Mouse (Mus musculus): ENCODE data around the gene Slc9a6. TPM values are rescaled to one million over a fixed set of nuclear protein-coding genes. Genes with fewer than 3 reads are reported as not detected.

Slc9a6 gene
- polyA plus RNA-seq, 1 experiment from 2014 or later = 16.6 TPM

DNA sequence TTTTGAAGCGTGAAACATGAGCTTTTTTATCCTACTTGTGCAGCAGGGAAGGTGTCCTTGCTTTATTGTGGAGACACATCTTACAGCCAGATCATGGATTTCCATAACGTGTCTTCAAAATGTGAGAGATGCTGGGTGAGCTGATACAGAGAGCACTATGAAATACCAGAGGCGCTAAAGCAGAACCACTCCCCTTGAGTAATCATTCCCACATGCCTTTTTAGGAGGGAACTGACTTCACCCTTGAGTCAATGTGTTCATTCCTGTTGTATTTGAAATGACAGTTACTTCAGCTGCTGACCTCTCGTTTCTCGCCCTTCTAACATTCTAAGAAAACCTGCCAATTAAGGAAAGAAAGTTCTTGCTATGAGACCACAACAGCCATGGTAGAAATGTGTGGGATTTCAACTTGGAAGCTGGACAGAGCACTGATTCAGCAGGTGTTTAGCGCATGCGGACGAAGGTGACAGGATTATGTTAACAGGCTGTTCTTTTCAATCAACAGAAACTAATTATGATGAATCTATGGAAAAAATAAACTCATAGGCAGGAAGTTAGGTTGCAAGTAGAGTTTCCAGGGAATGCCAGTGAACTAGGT, 94.5 kb downstream of the Slc9a6 start:
- Histone ChIP-seq H3K9me3 (replicated peaks; ENCODE audit: control insufficient read depth, low read length) (no peaks in the 10 kb centered on the region), H3K9ac (ENCODE audit: low read length) (no peak overlapping the region), H3K27ac (ENCODE audit: low read length) (no peak overlapping the region), H3K4me3 (replicated peaks; ENCODE audit: low read length) (no peak overlapping the region), H3K4me1 (ENCODE audit: control insufficient read depth, insufficient read depth, low read length) (no peaks in the 10 kb centered on the region), H3K36me3 (ENCODE audit: control insufficient read depth, insufficient read depth, low read length) (no peaks in the 10 kb centered on the region), H3K4me2 (ENCODE audit: low read depth, low read length) (no peak overlapping the region), H3K27me3 (ENCODE audit: control insufficient read depth, insufficient read depth, low read length) (no peaks in the 10 kb centered on the region)
- WGBS = 60% methylated on average over 8 of the region's 8 CpGs
- no peak for ATAC-seq (ENCODE audit: insufficient read depth, low FRiP score)

DNA sequence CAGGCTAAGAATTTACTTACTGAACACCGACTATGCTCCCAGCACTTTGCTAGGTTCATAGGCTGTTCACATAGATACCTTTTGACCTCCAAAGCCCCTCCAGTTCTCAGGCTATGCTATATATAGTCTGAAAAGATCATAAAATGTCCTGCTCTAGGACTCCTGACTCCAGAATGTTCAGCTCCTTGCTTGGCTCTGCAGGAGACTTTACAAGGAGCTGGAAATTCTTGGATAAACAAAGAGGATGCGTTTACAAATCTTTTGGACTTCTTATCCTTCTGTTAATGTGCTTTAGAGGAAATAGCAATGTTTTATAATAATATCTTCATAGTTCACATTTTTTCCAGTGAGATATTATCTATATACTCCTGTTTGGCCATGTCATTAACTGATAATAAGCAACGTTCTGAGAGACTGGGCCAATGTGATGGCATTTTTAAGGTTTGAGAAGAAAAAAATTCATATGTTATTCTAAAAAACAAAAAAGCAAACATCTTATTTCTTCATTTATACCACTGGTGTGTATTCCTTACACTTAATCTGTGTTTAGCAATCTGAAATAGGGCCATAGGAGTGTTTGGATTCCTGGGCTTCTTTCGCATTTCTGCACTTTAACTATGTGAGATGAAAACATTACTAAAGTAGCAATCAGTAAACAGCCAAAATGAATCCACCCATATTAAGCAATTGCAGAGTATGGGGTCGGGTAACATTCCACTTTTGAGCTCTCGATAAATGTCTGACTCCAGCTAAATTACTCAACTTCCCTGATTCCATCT, 99.2 kb downstream of the Slc9a6 start:
- H3K27me3 ChIP-seq (ENCODE audit: control insufficient read depth, insufficient read depth, low read length) = no peaks in the 10 kb centered on the region
- no peak overlapping the region for H3K27ac ChIP-seq (ENCODE audit: low read length)
- no peak overlapping the region for H3K9ac ChIP-seq (ENCODE audit: low read length)
- H3K9me3 ChIP-seq (replicated peaks; ENCODE audit: control insufficient read depth, low read length) = no peaks in the 10 kb centered on the region
- no peak for ATAC-seq (ENCODE audit: insufficient read depth, low FRiP score)
- no peak overlapping the region for H3K4me2 ChIP-seq (ENCODE audit: low read depth, low read length)
- no peaks in the 10 kb centered on the region for H3K36me3 ChIP-seq (ENCODE audit: control insufficient read depth, insufficient read depth, low read length)
- H3K4me3 ChIP-seq (replicated peaks; ENCODE audit: low read length) = no peak overlapping the region
- 62% methylated on average over 6 of the region's 6 CpGs for WGBS
- H3K4me1 ChIP-seq (ENCODE audit: control insufficient read depth, insufficient read depth, low read length) = no peaks in the 10 kb centered on the region

DNA sequence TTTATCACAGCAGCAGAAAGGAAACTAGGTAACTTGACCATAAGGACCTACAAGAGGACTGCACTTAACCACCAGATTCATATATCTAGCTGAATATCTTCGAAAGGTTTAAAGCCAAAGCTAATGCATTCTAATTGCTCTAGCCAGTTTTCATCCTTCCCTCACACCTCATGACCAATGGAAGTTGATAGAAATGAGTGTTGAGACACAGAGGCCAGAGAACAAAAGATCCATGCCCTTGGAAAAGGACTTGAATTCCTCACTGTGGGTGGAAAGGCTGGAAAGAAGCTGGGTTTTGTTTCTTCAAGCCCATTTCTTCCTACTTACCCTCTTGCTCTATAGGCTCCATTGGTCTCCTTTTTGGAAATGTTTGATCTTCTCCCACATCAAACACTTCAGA, 101.0 kb downstream of the Slc9a6 start:
- 92% methylated on average over 1 of the region's 1 CpGs for WGBS

DNA sequence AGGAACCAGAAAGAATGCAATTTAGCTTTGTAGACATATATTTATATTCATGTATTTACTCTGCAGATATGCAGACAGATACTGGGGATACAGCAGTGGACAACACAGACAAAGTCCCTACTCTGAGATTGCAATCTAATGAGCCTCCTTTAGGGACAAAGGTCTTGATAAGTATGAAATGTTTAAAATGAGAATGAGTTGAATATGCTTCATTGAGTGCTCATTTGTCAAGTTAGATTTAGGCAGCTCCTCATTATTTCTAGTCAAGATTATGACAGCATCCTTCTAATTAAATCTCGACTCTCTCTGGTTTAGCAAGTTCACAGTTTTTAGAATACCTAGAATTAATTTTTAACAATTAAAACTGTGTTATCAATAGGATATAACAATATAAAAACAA, 103.1 kb downstream of the Slc9a6 start:
- no peak overlapping the region for H3K9ac ChIP-seq (ENCODE audit: low read length)
- H3K9me3 ChIP-seq (replicated peaks; ENCODE audit: control insufficient read depth, low read length) = no peaks in the 10 kb centered on the region
- WGBS = 72% methylated on average over 1 of the region's 1 CpGs
- H3K27me3 ChIP-seq (ENCODE audit: control insufficient read depth, insufficient read depth, low read length) = no peaks in the 10 kb centered on the region
- no peak overlapping the region for H3K27ac ChIP-seq (ENCODE audit: low read length)
- H3K4me3 ChIP-seq (replicated peaks; ENCODE audit: low read length) = no peak overlapping the region
- no peaks in the 10 kb centered on the region for H3K4me1 ChIP-seq (ENCODE audit: control insufficient read depth, insufficient read depth, low read length)
- H3K36me3 ChIP-seq (ENCODE audit: control insufficient read depth, insufficient read depth, low read length) = no peaks in the 10 kb centered on the region
- ATAC-seq (ENCODE audit: insufficient read depth, low FRiP score) = no peak
- H3K4me2 ChIP-seq (ENCODE audit: low read depth, low read length) = no peak overlapping the region

More for the DNA sequence above, 101.0 kb downstream of the Slc9a6 start:
- H3K4me1 ChIP-seq (ENCODE audit: control insufficient read depth, insufficient read depth, low read length) = no peaks in the 10 kb centered on the region
- no peak overlapping the region for H3K27ac ChIP-seq (ENCODE audit: low read length)
- no peak overlapping the region for H3K4me2 ChIP-seq (ENCODE audit: low read depth, low read length)
- no peaks in the 10 kb centered on the region for H3K9me3 ChIP-seq (replicated peaks; ENCODE audit: control insufficient read depth, low read length)
- no peak for ATAC-seq (ENCODE audit: insufficient read depth, low FRiP score)
- H3K27me3 ChIP-seq (ENCODE audit: control insufficient read depth, insufficient read depth, low read length) = no peaks in the 10 kb centered on the region
- H3K9ac ChIP-seq (ENCODE audit: low read length) = no peak overlapping the region
- no peaks in the 10 kb centered on the region for H3K36me3 ChIP-seq (ENCODE audit: control insufficient read depth, insufficient read depth, low read length)
- no peak overlapping the region for H3K4me3 ChIP-seq (replicated peaks; ENCODE audit: low read length)

Small RNA genes within 50 kb of the gene (microRNA-seq; reads per million reads assigned to microRNA genes)
- 0.99 reads per million for gene Mir5116

Other genes starting within 250 kb of the Slc9a6 start
- 3.7 TPM in 2 replicates for gene Smim10l2a, start 235.2 kb upstream of the Slc9a6 start, polyA plus RNA-seq (2015; fragmentation: Nextera tagmentation; extraction: Ambion mirVana)
- 2.4 TPM in 2 replicates for gene Gm2174, start 161.8 kb upstream of the Slc9a6 start, polyA plus RNA-seq (2015; fragmentation: Nextera tagmentation; extraction: Ambion mirVana)
- 27.2 and 28.5 TPM in 2 replicates for gene Ints6l, start 154.9 kb upstream of the Slc9a6 start, polyA plus RNA-seq (2015; fragmentation: Nextera tagmentation; extraction: Ambion mirVana)
- not detected in 2 replicates for gene Gm10477, start 85.0 kb upstream of the Slc9a6 start, polyA plus RNA-seq (2015; fragmentation: Nextera tagmentation; extraction: Ambion mirVana)
- gene Gm648, start 60.2 kb upstream of the Slc9a6 start, polyA plus RNA-seq (2015; fragmentation: Nextera tagmentation; extraction: Ambion mirVana) = 0.30 TPM in 1 of 2 replicates, not detected in the other
- 26.0 and 27.3 TPM in 2 replicates for gene Mmgt1, start 11.7 kb upstream of the Slc9a6 start, polyA plus RNA-seq (2015; fragmentation: Nextera tagmentation; extraction: Ambion mirVana)
- 143 and 190 TPM in 2 replicates for gene Fhl1, start 122.0 kb downstream of the Slc9a6 start, polyA plus RNA-seq (2015; fragmentation: Nextera tagmentation; extraction: Ambion mirVana)
- gene Map7d3, start 212.6 kb downstream of the Slc9a6 start, polyA plus RNA-seq (2015; fragmentation: Nextera tagmentation; extraction: Ambion mirVana) = 1.6 and 2.2 TPM in 2 replicates